Mouse (Mus musculus): ENCODE results near the gene Sesn3. TPM values are rescaled to one million over a fixed set of nuclear protein-coding genes. Genes with fewer than 3 reads are reported as not detected.
"Not testable (repeated sequence)": the region's sequence is repeated elsewhere in the genome, so short reads cannot be mapped to it uniquely, and the experiment has no call there.

Sesn3 gene
- polyA plus RNA-seq, 1 experiment from 2014 or later, result 5.6 TPM

- Histone ChIP-seq H3K4me3 (ENCODE audit: low read depth, low read length) (no peak overlapping the region), H3K27ac (ENCODE audit: low read depth, low read length) (no peak overlapping the region), H3K27me3 (replicated peaks; ENCODE audit: control insufficient read depth, insufficient read depth, low read length) (no peaks in the 10 kb centered on the region), H3K9ac (ENCODE audit: low read depth, low read length) (no peak overlapping the region), H3K4me2 (replicated peaks; ENCODE audit: low read depth) (no peak overlapping the region), H3K4me1 (replicated peaks; ENCODE audit: control insufficient read depth, insufficient read depth, low read length) (no peaks in the 10 kb centered on the region), H3K36me3 (ENCODE audit: control insufficient read depth, insufficient read depth) (no peaks in the 10 kb centered on the region), H3K9me3 (ENCODE audit: control insufficient read depth) (no peaks in the 10 kb centered on the region)
- TF ChIP-seq CTCF (IDR thresholded peaks at IDR 0.05; ENCODE audit: low read depth), result peak; percentile 92
- 0 out of 2 replicates have a peak, but pooled peaks have one; percentile 31 for ATAC-seq
- WGBS, result 56% methylated on average over 4 of the region's 4 CpGs
These were observed 67.3 kb downstream of the Sesn3 start for GRCm38 (mm10) chr9:14342041-14342668.

DNA sequence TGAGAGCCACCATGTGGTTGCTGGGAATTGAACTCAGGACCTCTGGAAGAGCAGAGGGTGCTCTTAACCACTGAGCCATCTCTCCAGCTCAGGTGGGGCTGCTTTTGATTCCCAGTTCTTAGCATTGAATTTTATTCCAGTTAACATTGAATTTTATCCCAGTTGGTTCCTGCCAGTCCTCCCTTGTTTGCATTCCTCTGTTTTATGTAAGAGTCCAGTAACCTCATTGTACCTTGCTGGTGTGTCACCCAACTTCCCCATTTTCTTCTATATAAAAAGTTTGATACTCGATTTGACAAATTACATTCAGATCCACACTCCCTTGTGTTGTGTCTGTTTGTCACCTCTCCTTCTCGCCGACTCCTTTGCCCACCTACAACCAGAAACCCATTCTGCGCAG is 71.0 kb downstream of the Sesn3 start:
- not testable (repeated sequence) for H3K9ac ChIP-seq (ENCODE audit: low read depth, low read length); H3K9me3 ChIP-seq (ENCODE audit: control insufficient read depth); H3K27me3 ChIP-seq (replicated peaks; ENCODE audit: control insufficient read depth, insufficient read depth, low read length); H3K4me1 ChIP-seq (replicated peaks; ENCODE audit: control insufficient read depth, insufficient read depth, low read length); H3K36me3 ChIP-seq (ENCODE audit: control insufficient read depth, insufficient read depth); H3K27ac ChIP-seq (ENCODE audit: low read depth, low read length); ATAC-seq; H3K4me2 ChIP-seq (replicated peaks; ENCODE audit: low read depth); H3K4me3 ChIP-seq (ENCODE audit: low read depth, low read length)
- 83% methylated on average over 4 of the region's 4 CpGs for WGBS

GRCm38 (mm10) chr9:14348416-14348815 is 73.5 kb downstream of the Sesn3 start:
- Histone ChIP-seq H3K27me3 (replicated peaks; ENCODE audit: control insufficient read depth, insufficient read depth, low read length) (no peaks in the 10 kb centered on the region), H3K36me3 (ENCODE audit: control insufficient read depth, insufficient read depth) (no peaks in the 10 kb centered on the region), H3K27ac (ENCODE audit: low read depth, low read length) (no peak overlapping the region), H3K4me2 (replicated peaks; ENCODE audit: low read depth) (no peak overlapping the region), H3K4me3 (ENCODE audit: low read depth, low read length) (no peak overlapping the region), H3K9ac (ENCODE audit: low read depth, low read length) (no peak overlapping the region), H3K9me3 (ENCODE audit: control insufficient read depth) (no peaks in the 10 kb centered on the region), H3K4me1 (replicated peaks; ENCODE audit: control insufficient read depth, insufficient read depth, low read length) (no peaks in the 10 kb centered on the region)
- WGBS, result 62% methylated on average over 4 of the region's 4 CpGs
- TF ChIP-seq CTCF (IDR thresholded peaks at IDR 0.05; ENCODE audit: low read depth), result peak; percentile 75
- 0 out of 2 replicates have a peak, but pooled peaks have one; percentile 51 for ATAC-seq

GRCm38 (mm10) chr9:14349380-14349779 is 74.5 kb downstream of the Sesn3 start:
- Histone ChIP-seq H3K4me2 (replicated peaks; ENCODE audit: low read depth) (no peak overlapping the region), H3K9me3 (ENCODE audit: control insufficient read depth) (no peaks in the 10 kb centered on the region), H3K27me3 (replicated peaks; ENCODE audit: control insufficient read depth, insufficient read depth, low read length) (no peaks in the 10 kb centered on the region), H3K4me1 (replicated peaks; ENCODE audit: control insufficient read depth, insufficient read depth, low read length) (no peaks in the 10 kb centered on the region), H3K27ac (ENCODE audit: low read depth, low read length) (no peak overlapping the region), H3K4me3 (ENCODE audit: low read depth, low read length) (no peak overlapping the region), H3K9ac (ENCODE audit: low read depth, low read length) (no peak overlapping the region), H3K36me3 (ENCODE audit: control insufficient read depth, insufficient read depth) (no peaks in the 10 kb centered on the region)
- TF ChIP-seq CTCF (IDR thresholded peaks at IDR 0.05; ENCODE audit: low read depth), result no peak
- WGBS, result 87% methylated on average over 5 of the region's 5 CpGs
- ATAC-seq, result no peak

GRCm38 (mm10) chr9:14350787-14351186 is 75.9 kb downstream of the Sesn3 start:
- Histone ChIP-seq H3K27me3 (replicated peaks; ENCODE audit: control insufficient read depth, insufficient read depth, low read length) (no peaks in the 10 kb centered on the region), H3K9me3 (ENCODE audit: control insufficient read depth) (no peaks in the 10 kb centered on the region), H3K9ac (ENCODE audit: low read depth, low read length) (no peak overlapping the region), H3K4me1 (replicated peaks; ENCODE audit: control insufficient read depth, insufficient read depth, low read length) (no peaks in the 10 kb centered on the region), H3K4me3 (ENCODE audit: low read depth, low read length) (no peak overlapping the region), H3K36me3 (ENCODE audit: control insufficient read depth, insufficient read depth) (no peaks in the 10 kb centered on the region), H3K27ac (ENCODE audit: low read depth, low read length) (no peak overlapping the region), H3K4me2 (replicated peaks; ENCODE audit: low read depth) (no peak overlapping the region)
- no peak for TF ChIP-seq CTCF (IDR thresholded peaks at IDR 0.05; ENCODE audit: low read depth)
- no peak for ATAC-seq
- 71% methylated on average over 2 of the region's 2 CpGs for WGBS

DNA sequence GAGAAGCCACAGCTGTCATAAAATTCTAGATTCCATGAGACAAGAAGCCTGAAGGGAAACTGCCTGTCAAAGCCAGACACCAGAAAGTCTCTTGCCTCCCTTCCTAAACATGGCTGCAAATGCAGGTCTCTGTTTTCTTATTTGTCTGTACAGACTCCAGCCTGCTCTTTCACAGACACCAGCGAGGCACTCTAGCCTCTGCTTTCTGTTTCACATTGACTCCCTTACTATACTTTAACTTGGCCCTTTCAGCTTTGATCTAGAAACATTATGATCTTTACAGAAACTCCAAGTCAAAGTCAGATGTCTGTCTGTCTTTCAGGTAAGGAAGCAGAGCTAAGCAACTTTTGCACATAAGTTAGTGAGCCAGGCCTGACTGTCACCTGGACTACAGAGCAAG is 77.5 kb downstream of the Sesn3 start:
- no peak overlapping the region for H3K4me2 ChIP-seq (replicated peaks; ENCODE audit: low read depth)
- peaks cover 9% of the 10 kb centered on the region for H3K36me3 ChIP-seq (ENCODE audit: control insufficient read depth, insufficient read depth)
- H3K27me3 ChIP-seq (replicated peaks; ENCODE audit: control insufficient read depth, insufficient read depth, low read length), result no peaks in the 10 kb centered on the region
- TF ChIP-seq CTCF (IDR thresholded peaks at IDR 0.05; ENCODE audit: low read depth), result no peak
- H3K9me3 ChIP-seq (ENCODE audit: control insufficient read depth), result no peaks in the 10 kb centered on the region
- no peak overlapping the region for H3K9ac ChIP-seq (ENCODE audit: low read depth, low read length)
- no peak overlapping the region for H3K27ac ChIP-seq (ENCODE audit: low read depth, low read length)
- 82% methylated on average over 1 of the region's 1 CpGs for WGBS
- H3K4me3 ChIP-seq (ENCODE audit: low read depth, low read length), result no peak overlapping the region
- ATAC-seq, result no peak
- no peaks in the 10 kb centered on the region for H3K4me1 ChIP-seq (replicated peaks; ENCODE audit: control insufficient read depth, insufficient read depth, low read length)

GRCm38 (mm10) chr9:14354852-14355251 is 80.0 kb downstream of the Sesn3 start:
- H3K4me1 ChIP-seq (replicated peaks; ENCODE audit: control insufficient read depth, insufficient read depth, low read length), result no peaks in the 10 kb centered on the region
- no peak overlapping the region for H3K4me2 ChIP-seq (replicated peaks; ENCODE audit: low read depth)
- no peaks in the 10 kb centered on the region for H3K27me3 ChIP-seq (replicated peaks; ENCODE audit: control insufficient read depth, insufficient read depth, low read length)
- no peak overlapping the region for H3K27ac ChIP-seq (ENCODE audit: low read depth, low read length)
- peaks cover 16% of the 10 kb centered on the region for H3K36me3 ChIP-seq (ENCODE audit: control insufficient read depth, insufficient read depth)
- H3K9me3 ChIP-seq (ENCODE audit: control insufficient read depth), result no peaks in the 10 kb centered on the region
- H3K4me3 ChIP-seq (ENCODE audit: low read depth, low read length), result no peak overlapping the region
- WGBS, result 70% methylated on average over 6 of the region's 6 CpGs
- H3K9ac ChIP-seq (ENCODE audit: low read depth, low read length), result no peak overlapping the region
- no peak for ATAC-seq
- no peak for TF ChIP-seq CTCF (IDR thresholded peaks at IDR 0.05; ENCODE audit: low read depth)

Measured in intestine, postnatal 0 days (tissue).